Mouse (Mus musculus) urinary bladder, postnatal 10 days (tissue): ENCODE results near the gene Vmn2r80.
"Not testable (repeated sequence)": the region's sequence is repeated elsewhere in the genome, so short reads cannot be mapped to it uniquely, and the experiment has no call there.

Experiments
- DNase-seq: peaks from one replicate; pipeline ENCODE4 v3.0.0; 2022; ENCODE audit warnings: low spot score

Vmn2r80 gene

GRCm38 (mm10) chr10:79148469-79148868, at the start of gene Vmn2r80:
TSS of gene Vmn2r80 (plus strand) at chr10:79148769.
- not testable (repeated sequence) for DNase-seq

GRCm38 (mm10) chr10:79106325-79107282, 42.0 kb upstream of the Vmn2r80 start:
- DNase-seq, result no peak

- no peak for DNase-seq
Measured at GRCm38 (mm10) chr10:79107531-79107930, 41.0 kb upstream of the Vmn2r80 start.

GRCm38 (mm10) chr10:79109156-79109555, 39.4 kb upstream of the Vmn2r80 start:
- DNase-seq, result no peak

GRCm38 (mm10) chr10:79110482-79110881, 38.1 kb upstream of the Vmn2r80 start:
- no peak for DNase-seq

GRCm38 (mm10) chr10:79115085-79115484, 33.5 kb upstream of the Vmn2r80 start:
- DNase-seq, result no peak

- no peak for DNase-seq
Measured at GRCm38 (mm10) chr10:79116125-79116849, 32.3 kb upstream of the Vmn2r80 start.

- no peak for DNase-seq
Measured at GRCm38 (mm10) chr10:79151602-79152001, 3.0 kb downstream of the Vmn2r80 start.

GRCm38 (mm10) chr10:79199973-79200372, 51.4 kb downstream of the Vmn2r80 start:
- not testable (repeated sequence) for DNase-seq

- DNase-seq, result no peak
Measured at GRCm38 (mm10) chr10:79220432-79220831, 71.9 kb downstream of the Vmn2r80 start.

- DNase-seq, result no peak
Measured at GRCm38 (mm10) chr10:79221606-79222005, 73.0 kb downstream of the Vmn2r80 start.

- DNase-seq, result no peak
Measured at GRCm38 (mm10) chr10:79222214-79222613, 73.6 kb downstream of the Vmn2r80 start.
